Mouse (Mus musculus): ENCODE measurements around the gene Cdt1. TPM values are rescaled to one million over a fixed set of nuclear protein-coding genes. Genes with fewer than 3 reads are reported as not detected.
A peak's percentile ranks its signal among the peaks of the same experiment; 100 is the strongest.

Gene Cdt1
- polyA plus RNA-seq, 1 experiment from 2014 or later: 41.1 TPM

GRCm38 (mm10) chr8:122556030-122557009 lies 11.5 kb upstream of the Cdt1 start:
- H3K9ac ChIP-seq (ENCODE audit: low read depth, low read length): peak overlapping the region; percentile 60
- no peaks in the 10 kb centered on the region for H3K36me3 ChIP-seq (ENCODE audit: control insufficient read depth, insufficient read depth)
- H3K27me3 ChIP-seq (ENCODE audit: control insufficient read depth, insufficient read depth, low read depth, low read length): no peaks in the 10 kb centered on the region
- H3K27ac ChIP-seq (ENCODE audit: low read length): peak overlapping the region; percentile 71
- no peaks in the 10 kb centered on the region for H3K9me3 ChIP-seq (replicated peaks; ENCODE audit: control insufficient read depth, low read length)
- WGBS (ENCODE audit: insufficient replicate concordance): 20% methylated on average over 12 of the region's 12 CpGs
- ATAC-seq (ENCODE audit: low read depth): peak; percentile 68
- peak overlapping the region; percentile 43 for H3K4me3 ChIP-seq (ENCODE audit: low read depth, low read length)
- peaks cover 37% of the 10 kb centered on the region for H3K4me1 ChIP-seq (ENCODE audit: control insufficient read depth, low read depth, low read length)
- peak overlapping the region; percentile 52 for H3K4me2 ChIP-seq (ENCODE audit: low read depth, low read length)

- ATAC-seq (ENCODE audit: low read depth): no peak; the same call in 1 of the 2 replicates
- no peak overlapping the region; the same call in 1 of the 2 replicates for H3K4me3 ChIP-seq (ENCODE audit: low read depth, low read length)
- peak overlapping the region; percentile 60; the same call in 1 of the 2 replicates for H3K9ac ChIP-seq (ENCODE audit: low read depth, low read length)
- peak overlapping the region; percentile 52 for H3K4me2 ChIP-seq (ENCODE audit: low read depth, low read length)
- 15% methylated on average over 10 of the region's 10 CpGs for WGBS (ENCODE audit: insufficient replicate concordance)
- no peaks in the 10 kb centered on the region for H3K9me3 ChIP-seq (replicated peaks; ENCODE audit: control insufficient read depth, low read length)
- H3K27me3 ChIP-seq (ENCODE audit: control insufficient read depth, insufficient read depth, low read depth, low read length): no peaks in the 10 kb centered on the region
- H3K4me1 ChIP-seq (ENCODE audit: control insufficient read depth, low read depth, low read length): peaks cover 33% of the 10 kb centered on the region
- H3K36me3 ChIP-seq (ENCODE audit: control insufficient read depth, insufficient read depth): no peaks in the 10 kb centered on the region
- H3K27ac ChIP-seq (ENCODE audit: low read length): peak overlapping the region; percentile 71
These were observed 10.4 kb upstream of the Cdt1 start for GRCm38 (mm10) chr8:122557248-122558038.

GRCm38 (mm10) chr8:122558671-122559349 lies 9.0 kb upstream of the Cdt1 start:
- 27% methylated on average over 12 of the region's 12 CpGs for WGBS (ENCODE audit: insufficient replicate concordance)
- H3K27me3 ChIP-seq (ENCODE audit: control insufficient read depth, insufficient read depth, low read depth, low read length): no peaks in the 10 kb centered on the region
- H3K4me1 ChIP-seq (ENCODE audit: control insufficient read depth, low read depth, low read length): peaks cover 28% of the 10 kb centered on the region
- 0 out of 2 replicates have a peak overlapping the region, but pooled peaks have one; percentile 14 for H3K27ac ChIP-seq (ENCODE audit: low read length)
- ATAC-seq (ENCODE audit: low read depth): no peak
- H3K4me2 ChIP-seq (ENCODE audit: low read depth, low read length): no peak overlapping the region
- no peaks in the 10 kb centered on the region for H3K36me3 ChIP-seq (ENCODE audit: control insufficient read depth, insufficient read depth)
- H3K4me3 ChIP-seq (ENCODE audit: low read depth, low read length): no peak overlapping the region
- H3K9me3 ChIP-seq (replicated peaks; ENCODE audit: control insufficient read depth, low read length): no peaks in the 10 kb centered on the region
- H3K9ac ChIP-seq (ENCODE audit: low read depth, low read length): peak overlapping the region; percentile 15; the same call in 1 of the 2 replicates

GRCm38 (mm10) chr8:122561199-122561598 lies 6.6 kb upstream of the Cdt1 start:
- 34% methylated on average over 5 of the region's 5 CpGs for WGBS (ENCODE audit: insufficient replicate concordance)
- H3K4me3 ChIP-seq (ENCODE audit: low read depth, low read length): no peak overlapping the region
- no peaks in the 10 kb centered on the region for H3K36me3 ChIP-seq (ENCODE audit: control insufficient read depth, insufficient read depth)
- H3K4me2 ChIP-seq (ENCODE audit: low read depth, low read length): no peak overlapping the region
- no peak overlapping the region for H3K27ac ChIP-seq (ENCODE audit: low read length)
- H3K4me1 ChIP-seq (ENCODE audit: control insufficient read depth, low read depth, low read length): peaks cover 19% of the 10 kb centered on the region
- no peaks in the 10 kb centered on the region for H3K9me3 ChIP-seq (replicated peaks; ENCODE audit: control insufficient read depth, low read length)
- no peak overlapping the region for H3K9ac ChIP-seq (ENCODE audit: low read depth, low read length)
- no peaks in the 10 kb centered on the region for H3K27me3 ChIP-seq (ENCODE audit: control insufficient read depth, insufficient read depth, low read depth, low read length)
- no peak for ATAC-seq (ENCODE audit: low read depth)

GRCm38 (mm10) chr8:122564363-122565352 lies 3.2 kb upstream of the Cdt1 start:
- WGBS (ENCODE audit: insufficient replicate concordance): 66% methylated on average over 25 of the region's 25 CpGs
- Histone ChIP-seq H3K27ac (ENCODE audit: low read length) (peak overlapping the region; percentile 49; the same call in 1 of the 2 replicates), H3K4me1 (ENCODE audit: control insufficient read depth, low read depth, low read length) (peaks cover 22% of the 10 kb centered on the region), H3K36me3 (ENCODE audit: control insufficient read depth, insufficient read depth) (peaks cover 4% of the 10 kb centered on the region; the same call in 1 of the 2 replicates), H3K9ac (ENCODE audit: low read depth, low read length) (no peak overlapping the region), H3K27me3 (ENCODE audit: control insufficient read depth, insufficient read depth, low read depth, low read length) (no peaks in the 10 kb centered on the region), H3K4me2 (ENCODE audit: low read depth, low read length) (no peak overlapping the region), H3K9me3 (replicated peaks; ENCODE audit: control insufficient read depth, low read length) (no peaks in the 10 kb centered on the region), H3K4me3 (ENCODE audit: low read depth, low read length) (no peak overlapping the region)
- no peak for ATAC-seq (ENCODE audit: low read depth)

GRCm38 (mm10) chr8:122566766-122567165 lies 1.0 kb upstream of the Cdt1 start:
- Histone ChIP-seq H3K27me3 (ENCODE audit: control insufficient read depth, insufficient read depth, low read depth, low read length) (no peaks in the 10 kb centered on the region), H3K4me1 (ENCODE audit: control insufficient read depth, low read depth, low read length) (peaks cover 31% of the 10 kb centered on the region), H3K4me2 (ENCODE audit: low read depth, low read length) (peak overlapping the region; percentile 95), H3K9ac (ENCODE audit: low read depth, low read length) (peak overlapping the region; percentile 84), H3K27ac (ENCODE audit: low read length) (peak overlapping the region; percentile 91), H3K9me3 (replicated peaks; ENCODE audit: control insufficient read depth, low read length) (no peaks in the 10 kb centered on the region), H3K36me3 (ENCODE audit: control insufficient read depth, insufficient read depth) (peaks cover 24% of the 10 kb centered on the region), H3K4me3 (ENCODE audit: low read depth, low read length) (peak overlapping the region; percentile 94)
- 19% methylated on average over 6 of the region's 6 CpGs for WGBS (ENCODE audit: insufficient replicate concordance)
- no peak for ATAC-seq (ENCODE audit: low read depth)

- H3K36me3 ChIP-seq (ENCODE audit: control insufficient read depth, insufficient read depth): peaks cover 35% of the 10 kb centered on the region
- ATAC-seq (ENCODE audit: low read depth): peak; percentile 30
- H3K4me1 ChIP-seq (ENCODE audit: control insufficient read depth, low read depth, low read length): peaks cover 40% of the 10 kb centered on the region
- peak overlapping the region; percentile 94 for H3K4me3 ChIP-seq (ENCODE audit: low read depth, low read length)
- no peaks in the 10 kb centered on the region for H3K9me3 ChIP-seq (replicated peaks; ENCODE audit: control insufficient read depth, low read length)
- H3K27me3 ChIP-seq (ENCODE audit: control insufficient read depth, insufficient read depth, low read depth, low read length): no peaks in the 10 kb centered on the region
- peak overlapping the region; percentile 88 for H3K27ac ChIP-seq (ENCODE audit: low read length)
- peak overlapping the region; percentile 95 for H3K9ac ChIP-seq (ENCODE audit: low read depth, low read length)
- under 1% methylated on average over 34 of the region's 34 CpGs for WGBS (ENCODE audit: insufficient replicate concordance)
- peak overlapping the region; percentile 95 for H3K4me2 ChIP-seq (ENCODE audit: low read depth, low read length)
These were observed 292 bp downstream of the Cdt1 start for GRCm38 (mm10) chr8:122568109-122568504.

All from liver, embryonic 16.5 days (tissue).